Mouse (Mus musculus): ENCODE measurements at regions not wholly inside any gene's neighbourhood (a gene's known extent, or its start where the extent isn't known, plus 50 kb on each side); places are given as distances from the start of the nearest gene placed in this dataset.
A peak's percentile ranks its signal among the peaks of the same experiment; 100 is the strongest.

DNA sequence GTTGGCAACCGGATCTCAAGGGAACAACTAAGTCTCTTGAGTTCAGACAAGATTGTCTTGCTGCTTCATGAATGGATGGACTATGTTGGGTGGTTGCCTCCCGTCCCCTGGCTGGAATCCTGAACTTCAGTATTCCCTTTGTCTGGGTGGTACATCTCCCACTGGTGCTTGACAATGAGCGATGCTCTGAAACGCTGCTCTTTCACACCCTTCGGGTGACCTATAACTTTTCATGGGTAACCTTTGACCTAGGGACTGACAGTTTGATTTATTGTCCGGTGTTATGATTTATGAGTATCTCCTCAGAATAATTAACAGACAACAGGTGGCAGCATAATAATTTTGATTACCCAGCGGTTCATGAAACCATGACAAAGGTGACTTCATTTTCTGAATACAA, 478.3 kb downstream of the Nr2f2 start:
- Histone ChIP-seq H3K4me2 (ENCODE audit: low read depth, low read length) (no peak overlapping the region), H3K27me3 (ENCODE audit: control insufficient read depth, insufficient read depth, low read length) (no peaks in the 10 kb centered on the region), H3K4me3 (replicated peaks; ENCODE audit: low read length) (no peak overlapping the region), H3K4me1 (ENCODE audit: control insufficient read depth, insufficient read depth, low read length) (no peaks in the 10 kb centered on the region), H3K36me3 (ENCODE audit: control insufficient read depth, insufficient read depth, low read length) (no peaks in the 10 kb centered on the region), H3K27ac (ENCODE audit: low read length) (no peak overlapping the region), H3K9me3 (replicated peaks; ENCODE audit: control insufficient read depth, low read length) (no peaks in the 10 kb centered on the region), H3K9ac (ENCODE audit: low read length) (no peak overlapping the region)
- 85% methylated on average over 7 of the region's 7 CpGs for WGBS
- ATAC-seq (ENCODE audit: insufficient read depth, low FRiP score): no peak

- Histone ChIP-seq H3K4me3 (replicated peaks; ENCODE audit: low read length) (no peak overlapping the region), H3K27me3 (ENCODE audit: control insufficient read depth, insufficient read depth, low read length) (no peaks in the 10 kb centered on the region), H3K9ac (ENCODE audit: low read length) (no peak overlapping the region), H3K4me1 (ENCODE audit: control insufficient read depth, insufficient read depth, low read length) (no peaks in the 10 kb centered on the region), H3K4me2 (ENCODE audit: low read depth, low read length) (no peak overlapping the region), H3K9me3 (replicated peaks; ENCODE audit: control insufficient read depth, low read length) (0 out of 2 replicates have a peak, but pooled peaks cover 4% of the 10 kb centered on the region), H3K27ac (ENCODE audit: low read length) (no peak overlapping the region), H3K36me3 (ENCODE audit: control insufficient read depth, insufficient read depth, low read length) (no peaks in the 10 kb centered on the region)
- no peak for ATAC-seq (ENCODE audit: insufficient read depth, low FRiP score)
Observed at GRCm38 (mm10) chr7:69877031-69877430, 489.5 kb downstream of the Nr2f2 start.

- no peak for ATAC-seq (ENCODE audit: insufficient read depth, low FRiP score)
- Histone ChIP-seq H3K27ac (ENCODE audit: low read length) (no peak overlapping the region), H3K4me2 (ENCODE audit: low read depth, low read length) (no peak overlapping the region), H3K4me1 (ENCODE audit: control insufficient read depth, insufficient read depth, low read length) (no peaks in the 10 kb centered on the region), H3K9ac (ENCODE audit: low read length) (no peak overlapping the region), H3K27me3 (ENCODE audit: control insufficient read depth, insufficient read depth, low read length) (no peaks in the 10 kb centered on the region), H3K36me3 (ENCODE audit: control insufficient read depth, insufficient read depth, low read length) (no peaks in the 10 kb centered on the region), H3K9me3 (replicated peaks; ENCODE audit: control insufficient read depth, low read length) (no peaks in the 10 kb centered on the region), H3K4me3 (replicated peaks; ENCODE audit: low read length) (no peak overlapping the region)
- WGBS: 84% methylated on average over 3 of the region's 3 CpGs
Observed at GRCm38 (mm10) chr7:69865801-69866200, 500.7 kb downstream of the Nr2f2 start.

DNA sequence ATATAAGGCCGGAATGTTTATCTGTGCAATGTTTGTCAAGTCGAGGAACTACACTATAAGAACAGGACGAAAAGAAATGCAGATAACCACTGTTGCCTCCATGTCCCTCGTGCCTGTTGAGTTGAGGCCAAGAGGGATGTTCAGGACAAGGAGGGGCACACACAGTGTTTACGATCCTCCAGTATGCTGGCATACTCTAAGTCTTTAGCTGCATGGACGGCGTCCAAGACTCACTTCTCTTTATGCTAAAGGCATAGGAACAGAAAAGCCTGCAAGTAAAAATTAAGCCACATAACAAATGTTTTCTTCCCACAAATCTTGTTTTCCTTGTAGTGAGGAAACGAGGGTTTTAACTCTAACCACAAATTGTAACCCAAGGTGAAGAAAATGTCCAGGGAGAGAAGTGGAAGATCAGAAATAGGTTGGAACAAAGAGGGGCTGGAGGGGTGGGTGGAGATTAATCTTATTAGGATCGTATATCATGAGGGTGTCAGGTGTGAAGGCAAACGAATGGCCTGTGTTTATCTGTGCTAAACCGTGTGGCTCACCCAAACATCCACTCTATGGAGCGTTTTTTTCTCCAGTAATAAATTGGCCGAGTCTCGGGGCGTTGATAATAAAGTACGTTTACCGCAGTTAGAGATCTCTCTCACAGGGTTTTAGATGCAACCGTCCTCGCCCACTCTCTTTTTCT, 521.8 kb downstream of the Nr2f2 start:
- no peak for ATAC-seq (ENCODE audit: insufficient read depth, low FRiP score)
- H3K9me3 ChIP-seq (replicated peaks; ENCODE audit: control insufficient read depth, low read length): no peaks in the 10 kb centered on the region
- no peak overlapping the region for H3K27ac ChIP-seq (ENCODE audit: low read length)
- WGBS: 29% methylated on average over 19 of the region's 19 CpGs
- peak overlapping the region; percentile 20 for H3K4me2 ChIP-seq (ENCODE audit: low read depth, low read length)
- H3K4me1 ChIP-seq (ENCODE audit: control insufficient read depth, insufficient read depth, low read length): no peaks in the 10 kb centered on the region; the same call in 1 of the 2 replicates
- H3K9ac ChIP-seq (ENCODE audit: low read length): no peak overlapping the region
- no peaks in the 10 kb centered on the region for H3K27me3 ChIP-seq (ENCODE audit: control insufficient read depth, insufficient read depth, low read length)
- H3K4me3 ChIP-seq (replicated peaks; ENCODE audit: low read length): no peak overlapping the region
- H3K36me3 ChIP-seq (ENCODE audit: control insufficient read depth, insufficient read depth, low read length): no peaks in the 10 kb centered on the region

GRCm38 (mm10) chr7:69837379-69837778, 529.2 kb downstream of the Nr2f2 start:
- H3K27me3 ChIP-seq (ENCODE audit: control insufficient read depth, insufficient read depth, low read length): no peaks in the 10 kb centered on the region
- H3K9me3 ChIP-seq (replicated peaks; ENCODE audit: control insufficient read depth, low read length): no peaks in the 10 kb centered on the region
- no peaks in the 10 kb centered on the region for H3K4me1 ChIP-seq (ENCODE audit: control insufficient read depth, insufficient read depth, low read length)
- H3K27ac ChIP-seq (ENCODE audit: low read length): no peak overlapping the region
- H3K4me2 ChIP-seq (ENCODE audit: low read depth, low read length): no peak overlapping the region
- ATAC-seq (ENCODE audit: insufficient read depth, low FRiP score): no peak
- 85% methylated on average over 5 of the region's 5 CpGs for WGBS
- H3K36me3 ChIP-seq (ENCODE audit: control insufficient read depth, insufficient read depth, low read length): no peaks in the 10 kb centered on the region
- H3K4me3 ChIP-seq (replicated peaks; ENCODE audit: low read length): no peak overlapping the region
- no peak overlapping the region for H3K9ac ChIP-seq (ENCODE audit: low read length)

DNA sequence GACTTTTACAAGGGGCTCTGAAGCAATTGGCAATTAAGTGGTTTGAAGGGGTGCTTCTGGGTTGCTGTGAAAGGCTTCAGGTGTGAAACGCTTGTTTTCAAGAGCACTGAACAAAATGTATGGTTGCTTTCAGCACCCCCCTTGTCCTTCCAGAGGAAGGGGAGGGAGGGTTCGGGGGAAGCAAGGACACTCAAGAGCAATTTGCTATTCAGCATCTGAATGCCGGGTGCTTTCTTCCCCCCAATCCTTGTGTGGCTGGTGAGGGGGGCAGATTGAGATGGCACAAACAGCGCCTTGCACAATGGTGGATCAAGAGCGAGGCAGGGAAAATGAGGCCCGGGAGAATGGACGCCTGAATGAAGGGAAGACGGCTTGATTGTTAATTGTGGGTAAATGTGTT, 539.3 kb downstream of the Nr2f2 start:
- ATAC-seq (ENCODE audit: insufficient read depth, low FRiP score): no peak

DNA sequence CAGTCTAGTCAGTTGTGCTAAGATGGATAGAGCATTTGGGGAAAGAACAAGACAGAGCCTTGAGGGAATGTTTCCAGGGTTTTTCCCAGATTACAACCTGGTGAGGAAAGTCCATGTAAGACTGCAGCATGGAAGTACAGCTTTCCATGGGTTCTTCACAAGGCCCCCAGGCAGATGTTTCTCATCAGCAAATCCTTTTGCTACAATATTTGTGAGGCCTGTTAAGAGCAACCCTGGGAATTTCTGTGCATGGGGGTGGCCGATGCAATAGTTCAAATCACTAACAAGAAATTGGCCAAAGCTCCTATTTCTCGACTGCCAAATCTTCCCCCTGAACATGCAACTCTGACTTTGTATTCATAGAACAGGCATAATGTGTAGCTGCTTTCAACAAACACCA, 546.0 kb downstream of the Nr2f2 start:
- H3K9ac ChIP-seq (ENCODE audit: low read length): no peak overlapping the region
- ATAC-seq (ENCODE audit: insufficient read depth, low FRiP score): no peak
- H3K4me2 ChIP-seq (ENCODE audit: low read depth, low read length): no peak overlapping the region
- H3K4me1 ChIP-seq (ENCODE audit: control insufficient read depth, insufficient read depth, low read length): no peaks in the 10 kb centered on the region
- no peak overlapping the region for H3K4me3 ChIP-seq (replicated peaks; ENCODE audit: low read length)
- H3K27ac ChIP-seq (ENCODE audit: low read length): no peak overlapping the region
- 53% methylated on average over 2 of the region's 2 CpGs for WGBS
- H3K9me3 ChIP-seq (replicated peaks; ENCODE audit: control insufficient read depth, low read length): no peaks in the 10 kb centered on the region
- no peaks in the 10 kb centered on the region for H3K36me3 ChIP-seq (ENCODE audit: control insufficient read depth, insufficient read depth, low read length)
- no peaks in the 10 kb centered on the region for H3K27me3 ChIP-seq (ENCODE audit: control insufficient read depth, insufficient read depth, low read length)

More for the DNA sequence above, 539.3 kb downstream of the Nr2f2 start:
- Histone ChIP-seq H3K27me3 (ENCODE audit: control insufficient read depth, insufficient read depth, low read length) (no peaks in the 10 kb centered on the region), H3K27ac (ENCODE audit: low read length) (no peak overlapping the region), H3K4me3 (replicated peaks; ENCODE audit: low read length) (no peak overlapping the region), H3K4me1 (ENCODE audit: control insufficient read depth, insufficient read depth, low read length) (no peaks in the 10 kb centered on the region), H3K36me3 (ENCODE audit: control insufficient read depth, insufficient read depth, low read length) (no peaks in the 10 kb centered on the region), H3K9ac (ENCODE audit: low read length) (no peak overlapping the region), H3K4me2 (ENCODE audit: low read depth, low read length) (no peak overlapping the region), H3K9me3 (replicated peaks; ENCODE audit: control insufficient read depth, low read length) (no peaks in the 10 kb centered on the region)
- WGBS: 71% methylated on average over 8 of the region's 8 CpGs

DNA sequence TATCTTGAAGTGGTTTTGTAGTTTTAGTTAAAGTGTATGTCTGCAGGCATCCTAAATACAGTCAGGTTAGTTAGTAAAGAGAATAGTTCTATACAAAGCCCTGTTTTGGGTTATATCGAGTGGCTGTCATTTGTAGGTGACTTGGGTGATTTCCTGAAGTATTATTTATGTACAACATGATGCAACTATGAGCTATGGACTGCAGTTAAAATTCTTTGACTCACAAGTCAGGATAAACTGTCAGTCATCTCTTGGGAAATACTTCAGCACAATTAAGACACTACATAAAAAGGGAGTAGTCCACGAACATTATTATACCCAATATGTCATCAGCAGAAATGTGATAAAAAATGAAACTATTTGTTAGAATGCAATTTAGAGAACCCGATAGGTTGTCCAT, 554.2 kb downstream of the Nr2f2 start:
- Histone ChIP-seq H3K27ac (ENCODE audit: low read length) (no peak overlapping the region), H3K4me1 (ENCODE audit: control insufficient read depth, insufficient read depth, low read length) (no peaks in the 10 kb centered on the region), H3K36me3 (ENCODE audit: control insufficient read depth, insufficient read depth, low read length) (no peaks in the 10 kb centered on the region), H3K4me3 (replicated peaks; ENCODE audit: low read length) (no peak overlapping the region), H3K4me2 (ENCODE audit: low read depth, low read length) (no peak overlapping the region), H3K9ac (ENCODE audit: low read length) (no peak overlapping the region), H3K27me3 (ENCODE audit: control insufficient read depth, insufficient read depth, low read length) (no peaks in the 10 kb centered on the region), H3K9me3 (replicated peaks; ENCODE audit: control insufficient read depth, low read length) (no peaks in the 10 kb centered on the region)
- 82% methylated on average over 3 of the region's 3 CpGs for WGBS
- no peak for ATAC-seq (ENCODE audit: insufficient read depth, low FRiP score)

GRCm38 (mm10) chr7:69810873-69811272, 555.7 kb downstream of the Nr2f2 start:
- no peak overlapping the region for H3K4me3 ChIP-seq (replicated peaks; ENCODE audit: low read length)
- H3K9me3 ChIP-seq (replicated peaks; ENCODE audit: control insufficient read depth, low read length): no peaks in the 10 kb centered on the region
- H3K27ac ChIP-seq (ENCODE audit: low read length): no peak overlapping the region
- no peak for ATAC-seq (ENCODE audit: insufficient read depth, low FRiP score)
- 20% methylated on average over 5 of the region's 5 CpGs for WGBS
- H3K36me3 ChIP-seq (ENCODE audit: control insufficient read depth, insufficient read depth, low read length): no peaks in the 10 kb centered on the region
- no peak overlapping the region for H3K9ac ChIP-seq (ENCODE audit: low read length)
- no peaks in the 10 kb centered on the region for H3K27me3 ChIP-seq (ENCODE audit: control insufficient read depth, insufficient read depth, low read length)
- no peaks in the 10 kb centered on the region for H3K4me1 ChIP-seq (ENCODE audit: control insufficient read depth, insufficient read depth, low read length)
- H3K4me2 ChIP-seq (ENCODE audit: low read depth, low read length): no peak overlapping the region

Measured in stomach, embryonic 16.5 days (tissue).